Mouse (Mus musculus) hindbrain, postnatal 0 days (tissue): ENCODE measurements around the gene Cd27. TPM values are rescaled to one million over a fixed set of nuclear protein-coding genes. Genes with fewer than 3 reads are reported as not detected.

Experiments used
- ATAC-seq: fragments of 200-750 bp; cut with Nextera tagmentation; 2 replicates; pipeline ENCODE4 v1.8.0; 2017; ENCODE audit warnings: mild to moderate bottlenecking, moderate TSS enrichment, moderate library complexity
- DNase-seq: peaks from one replicate; pipeline ENCODE4 v3.0.0-alpha.2; 2015; ENCODE audit warnings: low spot score
- H3K27ac ChIP-seq: fragments of 300-500 bp; sonication (generic); 2 replicates; pipeline ENCODE4 v1.5.1; 2014; ENCODE audit warnings: mild to moderate bottlenecking
- H3K27me3 ChIP-seq: fragments of 300-500 bp; sonication (generic); 2 replicates; pipeline ENCODE4 v1.6.1; 2014; ENCODE audit warnings: low read length, mixed read lengths; ENCODE audit not compliant: insufficient read depth
- H3K36me3 ChIP-seq: fragments of 300-500 bp; sonication (generic); 2 replicates; pipeline ENCODE4 v1.6.1; 2014; ENCODE audit warnings: low read length, mixed read lengths; ENCODE audit not compliant: insufficient read depth
- H3K4me1 ChIP-seq: fragments of 300-500 bp; sonication (generic); 2 replicates; pipeline ENCODE4 v1.6.1; 2014; ENCODE audit warnings: antibody characterized with exemption, low read length, mixed read lengths; ENCODE audit not compliant: insufficient read depth
- H3K4me2 ChIP-seq: fragments of 300-500 bp; sonication (generic); 2 replicates; pipeline ENCODE4 v1.6.1; 2014; ENCODE audit warnings: low read depth, mild to moderate bottlenecking, low read length, moderate library complexity, mixed read lengths
- H3K4me3 ChIP-seq: fragments of 300-500 bp; sonication (generic); 2 replicates; pipeline ENCODE4 v1.5.1; 2014; ENCODE audit warnings: low read length
- H3K9ac ChIP-seq: fragments of 300-500 bp; sonication (generic); replicated peaks from 2 replicates; pipeline ENCODE4 v1.6.1; 2014; ENCODE audit warnings: mild to moderate bottlenecking, low read length, moderate library complexity, mixed read lengths
- H3K9me3 ChIP-seq: fragments of 300-500 bp; sonication (generic); 2 replicates; pipeline ENCODE4 v1.6.1; 2016; ENCODE audit warnings: low read length, mixed read lengths
- CTCF ChIP-seq: IDR thresholded peaks from 2 replicates; pipeline ENCODE4 v1.5.1; 2016; ENCODE audit warnings: antibody characterized with exemption, control low read depth, low read depth
- WGBS: fragments of 180-500 bp; shearing (Covaris S2); extraction: QIAGEN DNeasy Blood & Tissue Kit; methylation state at CpG from one replicate; pipeline ENCODE4 v1.1.7; 2014; 5-methylcytosine and 5-hydroxymethylcytosine counted together
- polyA plus RNA-seq: library from polyadenylated mRNA; unstranded; fragments of >200 nt; fragmentation: Nextera tagmentation; extraction: Ambion mirVana; gene quantifications from 2 replicates; pipeline ENCODE4 v1.2.1, GENCODE M21; 2015
- total RNA-seq: library from RNA; depleted of rRNA; stranded (reverse); fragments of >200 nt; gene quantifications from 2 replicates; pipeline ENCODE4 v1.2.3, GENCODE M21; 2014

Cd27 gene
- total and polyA plus RNA-seq, 2 experiments from 2014 or later = 0.29 TPM; not detected in 1

DNA sequence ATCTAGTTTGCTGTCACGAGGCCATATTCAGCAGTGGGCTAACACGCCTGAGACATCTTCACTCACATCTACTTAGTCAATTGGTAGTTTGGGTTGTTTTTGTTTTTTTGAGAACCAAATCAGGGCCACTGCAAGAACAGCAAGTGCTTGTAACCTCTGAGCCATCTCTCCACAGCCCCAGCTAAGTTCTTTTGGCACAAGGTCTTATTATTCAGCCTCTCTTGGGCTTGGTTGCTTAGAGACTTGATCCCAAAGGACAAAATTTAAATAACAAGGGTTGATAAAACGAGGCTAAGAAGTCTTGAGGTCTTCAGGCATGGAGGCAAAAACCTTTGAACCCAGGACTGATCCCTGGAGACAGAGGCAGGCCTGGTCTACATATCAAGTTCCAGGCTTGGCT lies 40.5 kb downstream of the Cd27 start:
- no peak for ATAC-seq
- 38% methylated on average over 3 of the region's 3 CpGs for WGBS
- H3K36me3 ChIP-seq = peaks cover 16% of the 10 kb centered on the region
- no peak overlapping the region for H3K4me2 ChIP-seq
- H3K27ac ChIP-seq = no peak overlapping the region
- peak; percentile 6 for DNase-seq
- H3K4me3 ChIP-seq = no peak overlapping the region
- no peaks in the 10 kb centered on the region for H3K9me3 ChIP-seq
- no peaks in the 10 kb centered on the region for H3K27me3 ChIP-seq
- TF ChIP-seq CTCF = no peak
- H3K9ac ChIP-seq = no peak overlapping the region
- H3K4me1 ChIP-seq = peaks cover 5% of the 10 kb centered on the region

DNA sequence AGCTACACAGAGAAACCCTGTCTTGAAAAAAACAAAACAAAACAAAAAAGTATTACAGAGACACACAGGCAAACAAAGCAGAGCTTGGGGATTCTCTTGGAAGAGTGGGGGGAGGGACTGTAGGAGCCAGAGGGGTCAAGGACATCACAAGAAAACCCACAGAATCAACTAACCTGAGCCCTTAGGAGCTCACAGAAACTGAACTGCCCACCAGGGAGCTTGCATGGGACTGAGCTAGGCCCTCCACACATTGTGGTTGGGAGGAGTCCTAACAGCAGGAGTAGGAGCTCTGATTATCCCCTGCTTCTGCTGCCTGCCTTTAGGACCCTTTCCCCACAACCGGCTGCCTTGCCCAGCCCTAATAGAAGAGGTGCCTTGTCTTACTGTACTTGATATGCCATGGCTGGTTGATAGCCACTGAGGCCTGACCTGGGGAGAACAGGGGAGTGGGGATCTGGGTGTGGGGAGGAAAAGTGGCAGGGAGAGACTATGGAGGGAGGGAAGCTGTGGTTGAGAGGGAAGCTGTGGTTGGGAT lies 41.2 kb downstream of the Cd27 start:
- H3K36me3 ChIP-seq = peaks cover 16% of the 10 kb centered on the region
- H3K9ac ChIP-seq = no peak overlapping the region
- no peak overlapping the region for H3K27ac ChIP-seq
- DNase-seq (no peak), ATAC-seq (no peak)
- H3K9me3 ChIP-seq = no peaks in the 10 kb centered on the region
- H3K4me3 ChIP-seq = no peak overlapping the region
- WGBS = 12% methylated on average over 1 of the region's 1 CpGs
- peaks cover 5% of the 10 kb centered on the region for H3K4me1 ChIP-seq
- no peak for TF ChIP-seq CTCF
- no peak overlapping the region for H3K4me2 ChIP-seq
- no peaks in the 10 kb centered on the region for H3K27me3 ChIP-seq

DNA sequence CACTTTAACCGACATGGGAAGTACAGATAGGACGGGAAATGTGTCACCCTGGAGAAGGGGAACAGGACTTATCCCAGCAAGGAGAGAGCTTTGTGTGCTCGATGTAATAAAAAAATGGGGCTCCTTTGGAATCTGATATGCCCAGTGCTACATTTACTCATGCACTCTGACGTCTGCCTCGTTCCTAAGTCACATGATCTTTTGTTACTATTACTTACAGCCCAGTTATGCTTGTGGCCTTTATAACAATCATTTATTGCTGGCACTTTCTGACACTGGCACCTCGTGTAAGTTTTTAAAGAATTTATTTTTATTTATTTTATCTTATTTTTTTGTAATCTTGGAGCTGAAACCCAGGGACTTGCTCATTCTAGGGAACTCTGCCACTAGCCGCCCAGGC lies 43.4 kb downstream of the Cd27 start:
- H3K9ac ChIP-seq = no peak overlapping the region
- H3K4me2 ChIP-seq = no peak overlapping the region
- no peak for ATAC-seq
- no peaks in the 10 kb centered on the region for H3K27me3 ChIP-seq
- DNase-seq = no peak
- no peak overlapping the region for H3K27ac ChIP-seq
- H3K4me1 ChIP-seq = peaks cover 5% of the 10 kb centered on the region
- H3K4me3 ChIP-seq = no peak overlapping the region
- no peaks in the 10 kb centered on the region for H3K9me3 ChIP-seq
- 80% methylated on average over 7 of the region's 7 CpGs for WGBS
- TF ChIP-seq CTCF = no peak
- peaks cover 22% of the 10 kb centered on the region for H3K36me3 ChIP-seq

DNA sequence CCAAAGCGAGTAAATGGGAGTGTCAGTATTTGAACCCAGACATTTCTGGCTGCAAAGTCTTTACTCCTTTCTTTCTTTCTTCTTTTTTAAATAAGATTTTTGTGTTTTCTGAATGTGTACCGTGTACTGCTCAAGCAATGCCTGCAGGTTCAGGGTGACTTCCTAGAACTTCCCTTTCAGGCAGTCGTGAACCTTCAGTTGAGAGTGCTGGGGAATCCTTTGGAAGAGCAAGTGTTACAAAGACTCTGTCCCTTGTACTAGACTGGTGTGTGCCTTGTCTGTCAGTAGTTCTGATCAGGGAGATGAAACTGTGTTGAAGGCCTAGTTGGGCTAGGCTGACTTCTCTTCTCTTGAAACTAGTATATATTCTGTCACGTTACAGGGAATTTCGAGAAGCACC lies 44.0 kb downstream of the Cd27 start:
- peaks cover 23% of the 10 kb centered on the region for H3K36me3 ChIP-seq
- 51% methylated on average over 5 of the region's 5 CpGs for WGBS
- peak overlapping the region; percentile 74 for H3K9ac ChIP-seq
- no peaks in the 10 kb centered on the region for H3K9me3 ChIP-seq
- no peaks in the 10 kb centered on the region for H3K27me3 ChIP-seq
- no peak for TF ChIP-seq CTCF
- peak overlapping the region; percentile 88 for H3K4me2 ChIP-seq
- H3K27ac ChIP-seq = peak overlapping the region; percentile 97
- H3K4me3 ChIP-seq = peak overlapping the region; percentile 70
- H3K4me1 ChIP-seq = peaks cover 5% of the 10 kb centered on the region
- ATAC-seq (no peak), DNase-seq (no peak)

DNA sequence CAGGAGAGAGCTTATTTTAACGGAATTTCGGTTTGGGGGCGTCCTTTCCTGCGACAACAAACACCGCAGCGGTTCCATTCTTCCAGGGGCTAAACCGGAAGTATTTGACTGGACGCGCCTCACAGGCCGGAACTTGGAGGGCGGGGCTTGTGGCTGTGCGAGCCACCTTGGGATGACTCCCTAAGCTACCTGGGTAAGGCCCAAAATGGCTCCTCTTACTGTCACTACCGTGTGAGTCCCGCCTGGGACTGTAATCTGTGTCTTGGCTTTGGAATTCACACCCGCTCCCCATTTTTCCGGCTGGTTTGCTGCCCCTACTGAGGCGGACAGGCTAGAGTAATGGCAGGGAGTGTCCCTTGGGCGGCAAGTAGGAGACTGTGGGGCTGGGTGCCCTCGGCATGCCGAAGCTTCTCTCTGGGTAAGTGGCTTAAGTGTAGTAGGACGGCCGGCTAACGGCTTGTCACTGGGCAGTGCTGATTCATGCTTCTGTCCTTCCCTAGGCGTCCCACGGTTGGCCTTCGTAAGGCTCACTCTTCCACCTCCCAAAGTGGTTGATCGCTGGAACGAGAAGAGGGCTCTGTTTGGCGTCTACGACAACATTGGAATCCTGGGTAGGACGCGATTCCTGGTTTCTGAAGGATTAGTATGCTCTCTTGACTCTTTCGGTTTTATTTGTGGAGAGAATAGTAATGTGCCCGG lies 44.6 kb downstream of the Cd27 start:
- Histone ChIP-seq H3K27me3 (no peaks in the 10 kb centered on the region), H3K4me3 (peak overlapping the region; percentile 70), H3K9me3 (no peaks in the 10 kb centered on the region), H3K27ac (peak overlapping the region; percentile 97), H3K9ac (peak overlapping the region; percentile 74), H3K4me1 (peaks cover 5% of the 10 kb centered on the region), H3K36me3 (peaks cover 29% of the 10 kb centered on the region), H3K4me2 (peak overlapping the region; percentile 88)
- ATAC-seq = peak; percentile 94
- DNase-seq = peak; percentile 96
- under 1% methylated on average over 34 of the region's 34 CpGs for WGBS
- TF ChIP-seq CTCF = no peak

DNA sequence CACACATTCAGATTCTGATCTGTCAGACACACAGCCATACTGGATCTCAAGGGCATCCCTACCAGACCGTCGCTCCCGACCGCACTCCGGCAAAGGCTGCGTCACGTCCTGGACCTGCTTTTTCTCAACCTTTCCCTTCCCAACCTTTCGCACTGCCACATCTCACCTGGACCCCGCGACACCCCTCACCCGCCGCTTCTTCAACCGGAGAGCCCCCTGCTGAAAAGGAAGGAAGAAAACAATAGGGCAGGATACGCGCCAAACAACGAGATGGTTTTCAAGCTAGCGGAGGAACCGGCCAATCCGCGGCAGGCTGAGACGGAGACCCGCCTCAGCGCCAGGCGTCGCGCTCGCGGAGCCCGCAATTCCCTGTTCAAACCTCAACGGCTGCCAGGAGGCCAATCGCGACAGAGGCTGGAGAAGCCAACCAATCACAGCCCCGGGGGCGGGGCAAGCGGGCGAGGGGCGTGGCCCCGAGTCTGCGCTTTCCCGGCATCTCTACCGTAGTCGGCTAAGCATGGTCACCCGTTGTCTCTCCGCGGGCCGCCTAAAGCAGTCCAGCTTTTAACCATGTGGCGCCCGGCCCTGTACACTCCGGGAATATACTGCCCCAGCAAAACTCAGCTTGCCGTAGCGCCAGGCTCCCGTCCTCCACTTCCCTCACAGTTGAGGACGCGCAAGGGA lies 45.3 kb downstream of the Cd27 start, which contains the start of the genes Ncapd2 and Mrpl51:
Ncapd2 (minus strand) TSS at position 370 of the 684 bp plus-strand sequence.
Mrpl51 (plus strand) TSS at position 470 of the 684 bp plus-strand sequence.
- no peaks in the 10 kb centered on the region for H3K9me3 ChIP-seq
- peak; percentile 45 for TF ChIP-seq CTCF
- ATAC-seq (peak; percentile 99), DNase-seq (peak; percentile 100)
- H3K27me3 ChIP-seq = no peaks in the 10 kb centered on the region
- peaks cover 5% of the 10 kb centered on the region for H3K4me1 ChIP-seq
- peak within 1 kb of the TSS; percentile 70 for H3K4me3 ChIP-seq
- WGBS = under 1% methylated on average over 51 of the region's 54 CpGs
- peaks cover 36% of the 10 kb centered on the region for H3K36me3 ChIP-seq
- H3K27ac ChIP-seq = peak within 1 kb of the TSS; percentile 97
- H3K4me2 ChIP-seq = peak within 1 kb of the TSS; percentile 88
- H3K9ac ChIP-seq = peak within 1 kb of the TSS; percentile 74

DNA sequence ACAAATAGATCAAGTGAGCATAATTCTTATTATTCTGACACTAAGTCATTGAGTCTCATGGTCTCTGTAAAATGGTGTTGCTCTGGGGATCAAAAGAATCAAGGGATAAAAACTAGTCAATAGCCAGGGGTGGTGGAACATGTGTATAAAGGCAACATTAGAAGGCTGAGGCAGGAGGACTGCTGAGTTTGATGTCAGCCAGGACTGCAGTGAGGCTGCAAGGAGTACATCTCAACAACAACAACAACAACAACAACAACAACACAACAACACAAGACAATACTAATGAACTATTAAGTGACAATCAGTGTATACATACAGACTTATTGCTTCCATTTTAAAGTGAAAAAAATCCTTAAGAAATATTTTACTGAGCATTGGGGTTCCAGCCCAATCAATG lies 46.0 kb downstream of the Cd27 start:
- no peak for DNase-seq
- TF ChIP-seq CTCF = no peak
- H3K36me3 ChIP-seq = peaks cover 33% of the 10 kb centered on the region

More for the DNA sequence above, 46.0 kb downstream of the Cd27 start:
- Histone ChIP-seq H3K4me1 (peaks cover 5% of the 10 kb centered on the region), H3K4me3 (peak overlapping the region; percentile 70), H3K27me3 (no peaks in the 10 kb centered on the region), H3K9me3 (no peaks in the 10 kb centered on the region), H3K9ac (peak overlapping the region; percentile 74), H3K4me2 (peak overlapping the region; percentile 88), H3K27ac (peak overlapping the region; percentile 97; the same call in 1 of the 2 replicates)
- no peak for ATAC-seq
